In genomic region chr17:25469798-25470197, GRCm38 (mm10) we compare ENCODE assay signal across 8 mouse cellular contexts. TPM values are rescaled to one million over a fixed set of nuclear protein-coding genes. Genes with fewer than 3 reads are reported as not detected.
DNase-seq lines count a peak whose midpoint lies in the region; ATAC-seq lines count a peak whose summit lies in the region.

No protein-coding gene starts in this region.

- no peaks in the 10 kb centered on the region for H3K36me3 ChIP-seq in limb, embryonic 10.5 days
- H3K36me3 ChIP-seq in neural tube, embryonic 11.5 days (ENCODE audit: control insufficient read depth, insufficient read depth, low read length), result no peaks in the 10 kb centered on the region

- no peak overlapping the region for H3K4me2 ChIP-seq in neural tube, embryonic 11.5 days (ENCODE audit: low read depth)

- peaks cover 63% of the 10 kb centered on the region for H3K27me3 ChIP-seq in limb, embryonic 10.5 days (ENCODE audit: low read depth, poor library complexity, severe bottlenecking)
- 0 out of 2 replicates have a peak, but pooled peaks cover 4% of the 10 kb centered on the region for H3K27me3 ChIP-seq in neural tube, embryonic 11.5 days (ENCODE audit: control insufficient read depth, insufficient read depth, low read length)

- DNase-seq in ovary, adult 18-20 months (ENCODE audit: low spot score), result peak; percentile 27
- DNase-seq in ovary, postnatal 10 days (ENCODE audit: low spot score), result no peak
- peak; percentile 87 to 90 for DNase-seq in cerebellum, postnatal 10 days
- DNase-seq in frontal cortex, postnatal 36 days (ENCODE audit: low spot score in 2 of 2), result peak; percentile 74 to 83
- peak; percentile 71 for DNase-seq in kidney, adult 18-20 months
- peak; percentile 82 for DNase-seq in limb, embryonic 10.5 days (ENCODE audit: low spot score)
- peak; percentile 81 for DNase-seq in neural tube, embryonic 11.5 days (ENCODE audit: low spot score)
- DNase-seq in urinary bladder, postnatal 14 days (ENCODE audit: low spot score), result peak; percentile 63

- H3K9ac ChIP-seq in neural tube, embryonic 11.5 days (ENCODE audit: low read length), result no peak overlapping the region

- no peak overlapping the region for H3K4me3 ChIP-seq in limb, embryonic 10.5 days
- H3K4me3 ChIP-seq in neural tube, embryonic 11.5 days (ENCODE audit: low read depth, low read length), result no peak overlapping the region

- WGBS in limb, embryonic 10.5 days, result 39% methylated on average over 8 of the region's 8 CpGs
- 46% methylated on average over 8 of the region's 8 CpGs for WGBS in neural tube, embryonic 11.5 days

- no peak for ATAC-seq in neural tube, embryonic 11.5 days (ENCODE audit: insufficient read depth, low FRiP score, low TSS enrichment)

- no peaks in the 10 kb centered on the region for H3K9me3 ChIP-seq in limb, embryonic 10.5 days (replicated peaks)
- H3K9me3 ChIP-seq in neural tube, embryonic 11.5 days (ENCODE audit: control insufficient read depth, low read length), result no peaks in the 10 kb centered on the region

- peaks cover 18% of the 10 kb centered on the region for H3K4me1 ChIP-seq in limb, embryonic 10.5 days
- H3K4me1 ChIP-seq in neural tube, embryonic 11.5 days (ENCODE audit: control insufficient read depth, insufficient read depth, low read length), result no peaks in the 10 kb centered on the region

- no peak overlapping the region for H3K27ac ChIP-seq in limb, embryonic 10.5 days
- H3K27ac ChIP-seq in neural tube, embryonic 11.5 days (ENCODE audit: low read depth, low read length), result no peak overlapping the region

RNA-seq across cellular contexts. Expression of gene Tekt4, which starts 15.4 kb away (rescaled TPM):
- polyA plus RNA-seq in limb, embryonic 10.5 days (2016; fragmentation: Nextera tagmentation; extraction: Ambion mirVana), result not detected in 2 replicates
- polyA plus RNA-seq in neural tube, embryonic 11.5 days (2014; fragmentation: Nextera tagmentation; extraction: Ambion mirVana), result 0.25 and 0.46 TPM in 2 replicates

RNA-seq across cellular contexts. Expression of gene Sstr5, which starts 27.3 kb away (rescaled TPM):
- 0.20 TPM in 1 of 2 replicates, not detected in the other for polyA plus RNA-seq in limb, embryonic 10.5 days (2016; fragmentation: Nextera tagmentation; extraction: Ambion mirVana)
- polyA plus RNA-seq in neural tube, embryonic 11.5 days (2014; fragmentation: Nextera tagmentation; extraction: Ambion mirVana), result not detected in 2 replicates

RNA-seq across cellular contexts. Expression of gene Cacna1h, which starts 36.2 kb away (rescaled TPM):
- 1.8 and 3.2 TPM in 2 replicates for polyA plus RNA-seq in limb, embryonic 10.5 days (2016; fragmentation: Nextera tagmentation; extraction: Ambion mirVana)
- polyA plus RNA-seq in neural tube, embryonic 11.5 days (2014; fragmentation: Nextera tagmentation; extraction: Ambion mirVana), result 9.7 and 13.3 TPM in 2 replicates
